Mouse (Mus musculus) frontal cortex, postnatal 10 days (tissue): ENCODE measurements around the gene Gm49405.
"Not testable (repeated sequence)": the region's sequence is repeated elsewhere in the genome, so short reads cannot be mapped to it uniquely, and the experiment has no call there.

Source experiments
- DNase-seq, 2 experiments: peaks; one replicate each; pipeline ENCODE4 v3.0.0; 2022; ENCODE audit warnings: low spot score in 2 of 2, mixed read lengths in 1 of 2

Gene Gm49405

GRCm38 (mm10) chr19:4013066-4013465 is 12.6 kb downstream of the Gm49405 start:
- DNase-seq: no peak

DNA sequence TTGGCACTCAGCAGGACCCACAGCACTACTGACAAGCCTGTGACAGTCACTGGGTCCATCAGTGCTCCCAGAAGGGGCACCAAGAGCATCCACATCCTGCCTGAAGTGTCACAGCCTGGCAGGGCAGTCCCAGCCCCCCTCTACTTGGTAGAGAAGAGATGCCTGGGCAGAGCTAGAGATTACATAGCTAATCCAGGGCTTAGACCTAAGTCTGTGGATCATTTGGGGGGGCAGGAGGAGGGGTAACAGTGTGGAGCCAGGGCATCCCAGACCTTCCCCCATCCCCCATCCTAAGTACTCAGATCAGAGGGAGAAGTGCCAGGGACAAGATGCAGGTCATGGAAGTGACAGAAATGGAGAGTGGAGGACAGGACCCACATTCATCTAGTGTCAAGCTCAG is 14.4 kb downstream of the Gm49405 start:
- DNase-seq: no peak

GRCm38 (mm10) chr19:4015635-4016034 is 15.2 kb downstream of the Gm49405 start:
- no peak for DNase-seq

GRCm38 (mm10) chr19:4017921-4018587 is 17.6 kb downstream of the Gm49405 start:
- no peak for DNase-seq

DNA sequence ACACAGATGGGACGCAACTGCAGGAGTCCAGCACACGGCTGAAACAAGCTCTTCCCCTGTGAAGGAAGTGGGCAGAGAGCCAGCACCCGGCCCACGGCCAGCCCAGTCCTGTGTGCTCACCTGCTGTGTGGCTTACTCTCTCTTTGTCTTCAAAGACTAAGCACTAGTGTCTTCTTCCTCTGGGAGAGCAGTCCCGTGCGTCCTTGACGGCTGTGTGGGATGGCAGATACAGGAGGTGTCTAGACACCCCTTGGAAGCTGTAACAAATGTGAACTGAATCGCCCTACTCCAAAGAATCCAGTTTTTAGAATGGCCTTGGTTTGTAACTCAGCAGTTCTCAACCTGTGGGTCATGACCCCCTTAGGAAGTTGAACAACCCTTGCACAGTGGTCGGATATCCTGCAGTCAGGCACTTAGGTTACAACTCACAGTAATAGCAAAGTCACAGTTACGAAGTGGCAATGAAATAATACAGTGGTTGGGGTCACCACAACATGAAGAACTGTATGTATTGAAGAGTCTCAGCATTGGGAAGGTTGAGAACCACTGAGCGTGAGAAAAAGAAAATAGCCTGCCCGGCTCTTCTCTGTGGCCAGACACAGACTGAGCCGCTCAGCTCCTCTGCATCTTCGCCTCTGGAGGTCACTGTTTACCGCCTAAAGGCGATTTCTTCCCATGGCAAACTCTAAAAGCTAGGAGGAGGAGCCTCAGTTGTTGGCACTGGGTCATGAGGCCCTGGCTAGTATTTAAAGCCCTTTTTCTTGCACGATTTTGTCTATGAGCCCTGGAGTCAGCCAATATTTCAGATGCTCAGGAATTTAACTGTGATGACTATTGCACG is 18.5 kb downstream of the Gm49405 start:
- peak in 1 of 2 experiments; percentile 76 for DNase-seq

DNA sequence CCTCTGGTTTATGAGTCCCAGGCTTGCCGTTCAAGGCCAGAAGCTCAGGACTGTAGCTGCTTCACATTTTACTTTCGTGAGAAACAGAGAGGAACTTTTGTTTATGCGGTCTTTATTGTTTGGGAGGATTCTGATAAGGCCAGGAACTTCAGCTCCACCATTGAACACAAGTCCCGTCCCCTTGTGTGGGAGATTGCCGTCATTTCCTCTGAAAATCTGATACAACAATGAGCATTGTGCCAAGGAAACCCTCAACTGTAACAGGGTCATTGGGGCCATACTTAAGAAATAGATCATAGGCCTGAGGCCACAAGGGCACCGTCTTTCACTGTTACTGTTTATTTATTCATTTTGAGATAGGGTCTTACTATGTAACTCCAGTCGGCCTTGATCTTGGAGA is 22.8 kb downstream of the Gm49405 start:
- no peak for DNase-seq

DNA sequence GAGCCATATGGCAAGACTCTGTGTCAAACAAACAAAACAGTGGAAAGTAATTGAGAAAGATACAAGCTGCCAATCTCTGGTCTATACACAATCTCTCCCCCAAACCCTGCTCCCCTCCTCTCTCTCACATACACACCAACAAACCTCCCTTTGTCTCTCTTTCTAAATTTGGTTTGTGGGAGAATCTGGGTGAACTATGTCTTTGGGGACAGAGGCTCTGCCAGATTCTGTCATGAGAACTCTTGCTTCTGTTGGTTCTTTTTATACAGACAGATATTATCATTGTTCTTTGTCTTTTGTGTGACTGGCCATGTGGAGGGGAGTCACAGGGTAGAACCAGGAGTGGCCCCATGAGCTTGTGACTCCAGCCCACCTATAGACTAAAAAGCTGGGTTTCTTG is 27.1 kb downstream of the Gm49405 start:
- DNase-seq: no peak

DNA sequence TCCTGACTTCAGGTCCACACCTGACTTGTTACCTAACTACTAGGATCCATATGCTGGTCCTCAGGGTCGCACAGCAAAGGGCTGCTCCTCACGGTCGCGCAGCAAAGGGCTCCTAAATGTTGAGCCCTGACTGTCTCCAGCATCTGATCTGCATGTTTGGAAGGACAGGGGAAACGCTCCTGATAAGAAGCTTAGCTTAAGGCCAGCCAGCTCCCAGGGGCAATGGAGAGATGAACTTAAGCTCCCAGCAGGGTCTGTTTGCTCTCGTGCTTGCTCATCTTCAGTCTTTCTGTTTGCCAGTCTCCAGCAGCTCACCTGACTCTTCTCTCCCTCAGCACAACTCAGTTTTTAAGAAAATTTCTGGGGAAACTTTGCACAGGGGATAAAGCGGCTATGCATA is 32.2 kb downstream of the Gm49405 start:
- no peak for DNase-seq

DNA sequence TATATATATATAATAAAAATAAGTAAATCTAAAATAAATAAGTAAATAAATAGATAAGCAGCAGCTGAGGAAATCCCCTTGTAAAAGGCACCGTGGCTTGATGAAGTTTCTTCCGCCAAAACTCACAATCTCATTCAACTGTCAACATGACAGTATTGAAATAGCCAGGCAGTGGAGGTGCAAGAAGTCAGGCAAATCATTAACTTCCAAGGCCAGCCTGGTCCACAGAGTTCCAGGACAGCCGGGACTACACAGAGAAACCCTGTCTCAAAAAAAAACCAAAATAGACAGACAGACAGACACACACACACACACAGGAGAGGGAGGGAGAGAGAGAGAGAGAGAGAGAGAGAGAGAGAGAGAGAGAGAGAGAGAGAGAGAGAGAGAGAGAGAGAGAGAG is 32.9 kb downstream of the Gm49405 start:
- no peak for DNase-seq

DNA sequence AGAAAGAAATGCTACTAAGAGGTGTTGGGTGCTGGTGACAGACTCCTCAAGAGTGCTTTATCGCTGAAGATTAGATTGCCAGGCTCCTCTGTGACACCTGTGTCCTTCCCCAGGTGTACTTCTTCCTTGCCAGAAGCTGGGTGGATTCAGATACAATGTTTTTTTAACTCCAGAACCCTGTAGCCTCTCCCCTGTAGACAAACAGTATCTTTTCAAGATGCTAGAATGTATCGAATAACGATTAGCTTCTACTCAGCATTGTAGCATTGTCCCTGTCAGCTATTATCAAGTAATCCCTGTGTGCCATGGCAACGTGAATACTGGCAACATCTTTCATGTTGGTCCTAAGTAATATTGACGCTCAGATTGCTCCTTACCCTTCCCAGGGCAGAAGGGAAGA is 33.3 kb downstream of the Gm49405 start:
- no peak for DNase-seq

GRCm38 (mm10) chr19:4036327-4037045 is 36.1 kb downstream of the Gm49405 start:
- DNase-seq: no peak

- DNase-seq: not testable (repeated sequence)
These were observed 36.8 kb downstream of the Gm49405 start for GRCm38 (mm10) chr19:4037154-4037787.

DNA sequence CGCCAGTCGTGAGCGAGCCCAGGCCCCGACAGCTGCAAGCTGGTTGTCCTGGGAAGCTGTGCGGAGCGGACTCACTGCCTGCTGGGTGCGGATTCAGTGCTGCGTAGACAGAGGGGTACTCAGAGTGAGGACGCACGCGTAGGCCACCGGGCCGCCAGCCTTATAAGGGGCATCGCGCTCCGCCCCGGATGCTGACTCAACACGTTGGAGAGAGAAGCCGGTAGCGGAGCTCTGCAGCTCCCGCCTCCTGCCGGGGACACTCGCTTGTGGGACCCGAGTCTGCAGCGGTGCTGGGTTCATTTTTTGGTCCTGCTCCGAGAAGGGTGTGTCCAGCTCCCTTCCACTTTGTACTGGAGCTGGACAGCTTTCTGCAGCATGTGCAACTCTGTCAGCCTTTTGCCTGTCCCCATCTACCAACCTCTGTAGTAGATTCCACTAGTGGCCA is 37.4 kb downstream of the Gm49405 start, which contains the start of gene Gstp1:
TSS of gene Gstp1 (minus strand) at position 198 of the 445 bp plus-strand sequence.
- peak; percentile 73 to 83 for DNase-seq

GRCm38 (mm10) chr19:4040941-4041340 is 40.5 kb downstream of the Gm49405 start:
- not testable (repeated sequence) for DNase-seq

DNA sequence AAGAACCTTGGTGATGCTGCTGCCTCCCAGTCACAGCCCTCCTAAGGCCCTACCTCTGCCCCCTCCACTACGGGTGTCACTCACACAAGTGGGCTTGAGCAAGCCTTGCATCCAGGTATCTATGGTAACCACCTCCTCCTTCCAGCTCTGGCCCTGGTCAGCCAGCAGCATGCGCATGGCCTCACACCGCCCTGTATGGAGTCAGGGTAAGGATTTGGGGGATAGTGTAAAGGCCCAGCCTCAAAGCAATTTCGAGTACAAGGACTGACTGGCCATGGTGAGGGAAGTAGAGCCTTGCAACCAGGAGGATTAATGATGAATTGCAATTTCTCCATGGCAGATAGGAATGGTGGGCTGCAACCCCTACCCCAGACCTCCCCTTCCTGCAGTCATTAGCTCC is 41.1 kb downstream of the Gm49405 start:
- not testable (repeated sequence) for DNase-seq

DNA sequence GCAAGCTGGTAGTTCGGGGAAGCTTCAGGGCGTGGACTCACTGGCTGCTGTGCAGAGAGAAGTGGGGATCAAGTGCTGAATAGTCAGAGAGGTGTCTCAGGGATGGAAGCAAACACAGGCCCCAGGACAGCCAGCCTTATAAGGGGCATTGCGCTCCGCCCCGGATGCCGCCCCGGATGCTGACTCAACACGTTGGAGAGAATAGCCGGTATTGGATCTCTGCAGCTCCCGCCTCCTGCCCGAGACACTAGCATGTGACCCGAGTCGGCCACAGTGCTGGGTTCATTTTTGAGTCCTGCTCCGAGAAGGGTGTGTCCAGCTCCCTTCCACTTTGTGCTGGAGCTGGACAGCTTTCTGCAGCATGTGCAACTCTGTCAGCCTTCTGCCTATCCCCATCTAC is 41.7 kb downstream of the Gm49405 start:
- DNase-seq: no peak

GRCm38 (mm10) chr19:4044109-4044508 is 43.7 kb downstream of the Gm49405 start:
- DNase-seq: not testable (repeated sequence)

GRCm38 (mm10) chr19:4045966-4046865 is 45.8 kb downstream of the Gm49405 start, which contains the start of gene Gstp2:
Gene Gstp2 (minus strand): TSS chr19:4046023.
- peak; percentile 59 to 66 for DNase-seq

DNA sequence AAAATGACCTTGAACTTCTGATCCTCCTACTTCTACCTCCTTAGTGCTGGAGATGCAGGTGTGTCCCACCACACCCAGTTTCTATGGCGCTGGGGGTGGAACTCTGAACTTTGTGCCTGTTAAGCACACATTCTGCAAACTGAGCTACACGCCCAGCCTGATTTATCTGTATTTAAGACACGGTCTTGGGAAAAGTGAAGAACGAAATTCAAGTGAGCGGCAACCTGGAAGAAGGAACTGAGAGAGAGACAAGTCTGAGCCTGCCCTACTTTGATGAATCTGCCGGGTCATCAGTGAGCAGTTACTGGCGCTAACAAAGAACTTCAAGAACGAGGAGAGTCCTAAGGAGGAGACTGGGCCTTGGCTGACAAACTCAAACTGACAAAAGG is 46.4 kb downstream of the Gm49405 start:
- DNase-seq: no peak

GRCm38 (mm10) chr19:4047859-4048258 is 47.4 kb downstream of the Gm49405 start:
- peak; percentile 29 to 58 for DNase-seq

DNA sequence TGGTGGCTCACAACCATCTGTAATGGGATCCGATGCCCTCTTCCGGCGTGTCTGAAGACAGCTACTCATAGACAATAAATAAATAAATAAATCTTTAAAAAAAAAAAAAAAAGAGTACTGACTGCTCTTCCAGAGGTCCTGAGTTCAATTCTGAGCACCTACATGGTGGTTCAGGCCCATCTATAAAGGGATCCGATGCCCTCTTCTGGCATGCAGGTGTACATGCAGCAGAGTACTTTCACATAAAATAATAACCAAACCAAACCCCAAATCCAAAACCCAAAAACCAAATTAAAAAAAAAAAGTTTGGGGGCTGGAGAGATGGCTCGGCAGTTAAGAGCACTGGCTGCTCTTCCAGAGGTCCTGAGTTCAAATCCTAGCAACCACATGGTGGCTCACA is 48.6 kb downstream of the Gm49405 start:
- DNase-seq: not testable (repeated sequence)
